Mouse (Mus musculus): ENCODE measurements around the gene Atp8b3.

Gene Atp8b3

GRCm38 (mm10) chr10:80538710-80539394 lies at the start of gene Atp8b3:
TSS of gene Atp8b3 (minus strand) at chr10:80539124.
- DNase-seq: peak; percentile 24

- no peak for DNase-seq
Measured at GRCm38 (mm10) chr10:80587305-80587657, 48.4 kb upstream of the Atp8b3 start.

- no peak for DNase-seq
Measured at GRCm38 (mm10) chr10:80586407-80587304, 47.7 kb upstream of the Atp8b3 start.

GRCm38 (mm10) chr10:80585581-80585980 lies 46.7 kb upstream of the Atp8b3 start:
- no peak for DNase-seq

- no peak for DNase-seq
Measured at GRCm38 (mm10) chr10:80584642-80585552, 46.0 kb upstream of the Atp8b3 start.

GRCm38 (mm10) chr10:80584045-80584488 lies 45.1 kb upstream of the Atp8b3 start:
- no peak for DNase-seq

- DNase-seq: no peak
Measured at GRCm38 (mm10) chr10:80583047-80583446, 44.1 kb upstream of the Atp8b3 start.

- no peak for DNase-seq
Measured at GRCm38 (mm10) chr10:80578911-80579310, 40.0 kb upstream of the Atp8b3 start.

GRCm38 (mm10) chr10:80578131-80578750 lies 39.3 kb upstream of the Atp8b3 start:
- peak; percentile 63 for DNase-seq

- peak; percentile 96 for DNase-seq
Measured at GRCm38 (mm10) chr10:80577195-80578130, 38.5 kb upstream of the Atp8b3 start, which contains the start of gene Klf16. TSS of gene Klf16 (minus strand) at chr10:80577321.

GRCm38 (mm10) chr10:80576351-80577194 lies 37.6 kb upstream of the Atp8b3 start:
- DNase-seq: peak; percentile 62

GRCm38 (mm10) chr10:80575925-80576324 lies 37.0 kb upstream of the Atp8b3 start:
- no peak for DNase-seq

GRCm38 (mm10) chr10:80574896-80575295 lies 36.0 kb upstream of the Atp8b3 start:
- DNase-seq: no peak

GRCm38 (mm10) chr10:80573944-80574343 lies 35.0 kb upstream of the Atp8b3 start:
- peak; percentile 72 for DNase-seq

- no peak for DNase-seq
Measured at GRCm38 (mm10) chr10:80572477-80572876, 33.6 kb upstream of the Atp8b3 start.

GRCm38 (mm10) chr10:80570871-80571836 lies 32.2 kb upstream of the Atp8b3 start:
- no peak for DNase-seq

- DNase-seq: no peak
Measured at GRCm38 (mm10) chr10:80570419-80570818, 31.5 kb upstream of the Atp8b3 start.

- no peak for DNase-seq
Measured at GRCm38 (mm10) chr10:80569664-80570066, 30.7 kb upstream of the Atp8b3 start.

- no peak for DNase-seq
Measured at GRCm38 (mm10) chr10:80568876-80569275, 30.0 kb upstream of the Atp8b3 start.
